Mouse (Mus musculus): Measurements from ENCODE around the gene Chst5.

DNA sequence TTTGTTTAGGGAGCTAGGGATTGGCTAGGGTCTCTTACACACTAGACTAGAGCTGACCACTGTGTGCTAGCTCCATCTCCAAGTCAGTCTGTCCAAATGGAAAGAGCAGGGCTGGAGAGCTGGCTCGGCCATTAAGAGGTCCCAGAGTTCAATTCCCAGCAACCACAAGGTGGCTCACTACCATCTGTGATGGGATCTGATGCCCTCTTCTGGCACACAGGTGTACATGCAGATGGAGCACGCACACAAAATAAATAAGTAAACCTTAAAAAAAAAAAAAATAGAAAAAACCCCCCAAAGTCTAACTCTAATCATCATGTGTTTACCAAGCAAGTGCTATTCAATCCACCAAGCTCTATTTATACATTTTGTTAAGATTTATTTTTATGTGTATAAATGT lies 9.4 kb upstream of the Chst5 start:
- TF ChIP-seq CTCF (IDR thresholded peaks at IDR 0.05): peak; percentile 42; the same call in 1 of the 2 replicates
- no peak for TF ChIP-seq EP300 (IDR thresholded peaks at IDR 0.05)

Data from lung, postnatal 0 days (tissue).